Mouse (Mus musculus): ENCODE results near the gene Afap1l2.

GRCm38 (mm10) chr19:57029461-57029860, 21.4 kb upstream of the Afap1l2 start:
- TF ChIP-seq POLR2A (IDR thresholded peaks at IDR 0.05; ENCODE audit: insufficient read depth, low read length) (no peak), EP300 (IDR thresholded peaks at IDR 0.05; ENCODE audit: insufficient read depth, low read depth, low read length) (no peak)

Measured in ES-Bruce4 (cell line).